Mouse (Mus musculus) cerebellum, postnatal 14 days (tissue): ENCODE results near the gene Dmrt2.
A peak's percentile ranks its signal among the peaks of the same experiment; 100 is the strongest.

Experiments used
- DNase-seq, 2 experiments: peaks; one replicate each; pipeline ENCODE4 v3.0.0; 2021; ENCODE audit warnings: mixed read lengths in 2 of 2

Gene Dmrt2

DNA sequence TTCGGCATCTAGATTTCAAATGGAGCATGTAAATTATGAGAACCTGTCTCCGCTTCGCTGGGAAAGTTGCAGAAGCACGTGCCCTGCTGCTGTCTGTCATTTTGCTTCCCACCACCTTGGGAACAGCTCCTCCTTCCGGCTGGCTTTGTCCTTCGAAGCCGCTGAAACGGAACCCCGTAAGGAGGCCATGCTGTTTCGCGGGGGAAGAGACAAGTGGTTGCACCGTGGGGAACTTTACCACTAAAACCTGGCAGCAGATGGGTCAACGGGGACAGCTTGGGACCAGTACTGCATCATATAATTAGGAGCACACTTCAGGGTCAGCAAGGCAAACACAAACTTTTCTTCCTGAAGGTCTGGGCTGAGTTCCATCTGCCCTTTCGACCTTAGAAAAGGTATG, 26.6 kb downstream of the Dmrt2 start:
- no peak for DNase-seq

DNA sequence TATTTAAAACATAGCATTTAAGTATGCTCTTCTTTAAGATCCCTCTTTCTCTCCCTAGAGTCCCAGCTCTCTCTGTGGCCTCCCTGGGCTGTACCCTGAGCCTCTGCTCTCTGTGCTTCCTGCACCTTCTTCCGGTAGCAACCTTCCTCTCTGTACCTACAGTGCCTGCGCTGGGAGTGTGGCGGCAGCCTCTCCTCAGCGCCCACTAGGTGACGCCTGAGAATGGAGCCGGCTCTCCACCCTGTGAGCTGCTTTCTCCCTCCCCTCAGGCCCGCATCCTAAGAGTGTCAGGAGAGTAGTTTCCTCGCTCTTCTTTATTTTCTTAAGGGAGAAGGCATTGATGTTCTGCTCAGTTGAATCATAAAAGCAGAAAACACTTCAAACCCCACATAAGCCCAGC, 41.2 kb downstream of the Dmrt2 start:
- DNase-seq: peak; percentile 62 to 69

DNA sequence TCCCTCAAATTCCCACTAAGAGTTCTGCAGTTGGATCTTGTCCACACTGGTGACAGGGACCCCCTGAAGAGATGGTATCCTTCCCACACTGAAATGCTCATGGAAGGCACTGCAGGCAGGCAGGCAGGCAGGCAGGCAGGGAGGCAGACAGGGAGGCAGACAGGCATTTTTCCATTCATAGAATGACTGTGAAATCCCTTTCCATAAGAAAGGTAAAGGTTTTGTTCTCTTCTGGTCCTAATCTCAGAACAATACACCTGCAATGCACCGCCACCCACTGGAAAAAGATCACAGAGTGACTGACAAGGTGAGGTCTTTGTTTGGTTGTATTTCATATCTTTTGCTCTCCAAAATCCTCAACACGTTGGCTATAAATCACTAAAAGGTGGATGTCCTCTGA, 42.7 kb downstream of the Dmrt2 start:
- no peak for DNase-seq

DNA sequence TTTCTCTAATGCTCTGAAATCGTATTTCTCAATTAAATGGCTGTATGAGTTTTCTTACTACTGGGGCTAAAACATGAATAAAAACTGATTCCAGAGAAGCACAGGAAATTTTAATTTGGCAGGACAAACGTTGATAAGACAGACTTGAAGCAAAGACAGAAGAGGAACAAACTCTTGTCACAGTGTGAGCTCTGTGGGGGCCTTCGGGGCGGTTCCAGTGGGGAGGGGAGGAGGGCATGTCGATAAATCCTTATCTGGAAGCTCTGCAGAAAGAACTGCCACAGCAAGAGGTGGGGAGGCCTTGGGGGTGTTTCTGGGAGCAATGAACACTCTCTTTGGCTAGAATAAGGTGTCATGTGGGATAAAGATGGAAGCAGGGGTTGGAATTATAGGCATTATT, 50.4 kb downstream of the Dmrt2 start:
- no peak for DNase-seq
